Mouse (Mus musculus): Measurements from ENCODE around the gene Gm20388.

DNA sequence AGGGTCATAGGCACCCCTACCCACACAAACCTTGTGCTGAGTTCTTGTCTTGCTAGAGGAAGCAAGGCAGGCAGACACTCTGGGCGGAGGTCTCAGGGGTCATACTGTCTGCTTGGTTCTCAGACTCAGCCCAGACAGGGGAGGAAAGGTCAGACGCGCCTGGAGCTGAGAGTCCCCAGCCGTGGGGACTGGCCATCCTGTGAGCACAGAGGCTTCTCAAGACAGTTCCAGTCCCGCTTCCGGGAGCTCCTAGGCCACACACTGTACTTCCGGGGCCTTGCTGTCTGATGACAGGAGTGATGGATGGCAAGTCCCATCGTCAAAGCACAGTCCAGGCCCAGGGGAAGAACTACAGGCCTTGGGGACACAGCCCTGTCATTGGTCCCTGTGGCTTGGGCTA, 1261.9 kb downstream of the Gm20388 start:
- no peak for TF ChIP-seq CTCF (IDR thresholded peaks at IDR 0.05; ENCODE audit: control insufficient read depth, insufficient read depth, low read length)
- no peak for TF ChIP-seq POLR2A (IDR thresholded peaks at IDR 0.05; ENCODE audit: borderline replicate concordance, control insufficient read depth, low read depth, low read length)

Data from bone marrow, adult 2 months (tissue).